In the genomic region with DNA sequence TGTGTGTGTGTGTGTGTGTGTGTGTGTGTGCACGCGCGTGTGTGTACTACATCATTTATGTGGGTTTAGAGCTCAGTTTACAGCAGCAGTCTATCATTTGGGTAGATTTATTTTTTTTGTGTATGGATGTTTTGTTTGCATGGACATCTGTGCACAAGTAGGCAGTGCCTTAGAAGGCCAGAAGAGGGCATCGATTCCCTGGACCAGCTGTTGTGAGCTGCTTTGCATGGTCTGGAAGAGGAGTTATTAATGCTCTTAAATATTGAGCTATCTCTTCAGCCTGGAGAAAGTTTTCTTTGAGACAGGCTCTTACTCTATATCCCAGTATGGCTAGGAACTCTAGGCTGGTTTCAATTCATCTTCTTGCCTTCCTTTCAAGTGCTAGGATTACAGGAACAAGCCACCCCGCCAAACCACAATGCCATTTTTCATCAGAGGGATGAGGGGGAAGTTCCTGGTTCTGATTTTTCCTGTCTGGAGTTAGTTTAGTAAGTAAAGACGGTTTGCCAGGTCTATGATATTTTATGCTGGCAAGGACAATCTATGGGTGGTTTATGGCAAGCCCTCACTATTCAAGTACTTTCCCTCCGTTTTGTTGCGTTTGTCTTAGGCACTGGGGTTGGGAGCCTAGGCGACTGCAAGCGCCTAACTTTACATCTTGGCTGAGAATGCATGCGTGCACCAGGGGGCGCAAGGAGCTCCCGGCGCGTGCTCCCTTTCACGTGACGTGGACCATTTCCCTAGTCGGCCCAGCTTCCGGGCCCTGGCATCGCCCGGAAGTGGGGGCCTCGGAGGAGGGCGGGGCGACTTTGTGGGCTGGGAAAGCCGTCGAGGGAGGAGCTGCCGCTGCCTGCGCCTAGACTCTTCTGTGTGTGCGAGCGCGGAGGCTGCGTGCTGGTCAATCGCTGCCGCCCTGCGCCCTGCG, we compare ENCODE assay signal across 8 mouse cellular contexts. TPM values are rescaled to one million over a fixed set of nuclear protein-coding genes. Genes with fewer than 3 reads are reported as not detected.
A peak's percentile ranks its signal among the peaks of the same experiment; 100 is the strongest.
DNase-seq lines count a peak whose midpoint lies in the region; ATAC-seq and TF ChIP-seq lines count a peak whose summit lies in the region.

A gene (plus strand): TSS at position 859 of the 925 bp plus-strand sequence.

- peak within 1 kb of the TSS; percentile 53 for H3K9ac ChIP-seq in kidney, embryonic 15.5 days

- peak; percentile 98 for ATAC-seq in kidney, embryonic 15.5 days (replicated peaks; ENCODE audit: low FRiP score)
- ATAC-seq in monocyte, adult 5-6 weeks (replicated peaks; ENCODE audit: insufficient number of reproducible peaks, low FRiP score, low TSS enrichment, poor library complexity, severe bottlenecking), result peak; percentile 91

- 23% methylated on average over 36 of the region's 36 CpGs for WGBS in kidney, embryonic 15.5 days

- TF ChIP-seq POLR2A in bone marrow macrophage, adult 2 months (IDR thresholded peaks at IDR 0.05; ENCODE audit: borderline replicate concordance, low read depth, low read length), result no peak
- peak; percentile 94 for TF ChIP-seq POLR2A in embryonic fibroblast, embryonic 13.5 days (IDR thresholded peaks at IDR 0.05; ENCODE audit: low read depth, low read length)

- peak; percentile 28; the same call in 1 of the 2 replicates for TF ChIP-seq CTCF in bone marrow macrophage, adult 2 months (IDR thresholded peaks at IDR 0.05; ENCODE audit: low read depth, low read length)
- TF ChIP-seq CTCF in embryonic fibroblast, embryonic 13.5 days (IDR thresholded peaks at IDR 0.05; ENCODE audit: borderline replicate concordance, insufficient read depth, low read length), result peak; percentile 79; the same call in 1 of the 2 replicates

- H3K4me3 ChIP-seq in bone marrow macrophage, adult 2 months (ENCODE audit: insufficient read depth, low read length), result peak within 1 kb of the TSS; percentile 73
- H3K4me3 ChIP-seq in embryonic fibroblast, embryonic 13.5 days (ENCODE audit: insufficient read depth, low read length), result peak within 1 kb of the TSS; percentile 83
- peak within 1 kb of the TSS; percentile 53 for H3K4me3 ChIP-seq in kidney, embryonic 15.5 days (replicated peaks)

- DNase-seq in A20 (ENCODE audit: low read depth, low spot score) (peak; percentile 93), liver (peak; percentile 95)
- peak; percentile 87 to 89 for DNase-seq in heart, adult 9 months (ENCODE audit: low spot score in 2 of 2)
- peak; percentile 92 to 93 for DNase-seq in spleen, postnatal 4 days (ENCODE audit: low spot score in 2 of 2)

- H3K27me3 ChIP-seq in kidney, embryonic 15.5 days, result no peaks in the 10 kb centered on the region

- peak within 1 kb of the TSS; percentile 90 for H3K27ac ChIP-seq in bone marrow macrophage, adult 2 months (ENCODE audit: insufficient read depth, low read depth, low read length)
- peak within 1 kb of the TSS; percentile 72 for H3K27ac ChIP-seq in embryonic fibroblast, embryonic 13.5 days (ENCODE audit: insufficient read depth, low read length)
- peak within 1 kb of the TSS; percentile 80 for H3K27ac ChIP-seq in kidney, embryonic 15.5 days

- H3K36me3 ChIP-seq in kidney, embryonic 15.5 days, result peaks cover 4% of the 10 kb centered on the region; the same call in 1 of the 2 replicates

- H3K4me1 ChIP-seq in bone marrow macrophage, adult 2 months (ENCODE audit: control insufficient read depth, insufficient read depth, low read length), result peaks cover 8% of the 10 kb centered on the region
- H3K4me1 ChIP-seq in embryonic fibroblast, embryonic 13.5 days (ENCODE audit: control insufficient read depth, insufficient read depth, low read length), result no peaks in the 10 kb centered on the region; the same call in 1 of the 2 replicates
- no peaks in the 10 kb centered on the region for H3K4me1 ChIP-seq in kidney, embryonic 15.5 days

- H3K9me3 ChIP-seq in kidney, embryonic 15.5 days (replicated peaks), result no peaks in the 10 kb centered on the region

- peak within 1 kb of the TSS; percentile 58 for H3K4me2 ChIP-seq in kidney, embryonic 15.5 days

RNA-seq across cellular contexts. Expression of the gene that starts here (rescaled TPM):
- 15.6 and 20.3 TPM in 2 replicates for polyA plus RNA-seq in bone marrow macrophage, adult 2 months (2012; ENCODE audit: insufficient read depth, insufficient read length, missing spikeins)
- 25.2 and 26.7 TPM in 2 replicates for polyA plus RNA-seq in embryonic fibroblast, embryonic 13.5 days (2011; ENCODE audit: insufficient read length, low read depth, missing spikeins)
- 28.2 and 29.3 TPM in 2 replicates for polyA plus RNA-seq in kidney, embryonic 15.5 days (2015; fragmentation: Nextera tagmentation; extraction: Ambion mirVana)
- 53.7 to 68.9 TPM (median 66.7 TPM) in 3 replicates for total RNA-seq in monocyte, adult 5-6 weeks (2017)

Comparison
In these comparisons a context has a peak if more than half of its experiments do, and no peak if none do; other contexts are left out.
1. Peak in every context shown above with its lines: DNase-seq, ATAC-seq, H3K4me3 ChIP-seq and H3K27ac ChIP-seq.